In genomic region chr17:30213371-30213770, GRCm38 (mm10) we compare ENCODE assay signal across 17 mouse cellular contexts.
"Had no signal": no experiment of that assay in that cellular context is flagged by ENCODE, and none has a peak within 500 bp of the region (broad histone marks: within the 10 kb centered on the region; RNA-seq: fewer than 3 reads in every experiment).

No protein-coding gene starts in this region.

- H3K4me3 ChIP-seq: liver, embryonic 13.5 days; liver, embryonic 15.5 days; lung, embryonic 15.5 days; megakaryocyte, embryonic 14.5 days; midbrain, embryonic 12.5 days; neural tube, embryonic 13.5 days; stomach, embryonic 15.5 days had no signal

- H3K4me1 ChIP-seq: liver, embryonic 15.5 days; lung, embryonic 15.5 days; stomach, embryonic 15.5 days had no signal

- ATAC-seq: liver, postnatal 0 days had no signal

- H3K27ac ChIP-seq: liver, embryonic 13.5 days; liver, embryonic 15.5 days; lung, embryonic 15.5 days; macrophage; stomach, embryonic 15.5 days; stomach, postnatal 0 days had no signal

- H3K27me3 ChIP-seq: liver, embryonic 13.5 days; liver, embryonic 15.5 days; lung, embryonic 15.5 days; megakaryocyte, embryonic 14.5 days; midbrain, embryonic 12.5 days; neural tube, embryonic 13.5 days; stomach, embryonic 15.5 days had no signal

- H3K4me2 ChIP-seq: liver, embryonic 13.5 days; liver, embryonic 15.5 days; lung, embryonic 15.5 days; midbrain, embryonic 12.5 days; neural tube, embryonic 13.5 days; stomach, embryonic 15.5 days had no signal

- DNase-seq: liver, embryonic 13.5 days; liver, postnatal 0 days; lung, adult 2 months; lung, postnatal 14 days; lung, postnatal 36 days; right cerebral cortex, postnatal 14 days; thymus, adult 2 months; thymus, postnatal 25 days; thymus, postnatal 4 days had no signal

- H3K9me3 ChIP-seq: liver, embryonic 13.5 days; liver, embryonic 15.5 days; lung, embryonic 15.5 days; megakaryocyte, embryonic 14.5 days; midbrain, embryonic 12.5 days; neural tube, embryonic 13.5 days; stomach, embryonic 15.5 days had no signal

- H3K9ac ChIP-seq: liver, embryonic 13.5 days; liver, embryonic 15.5 days; liver, postnatal 0 days; lung, embryonic 15.5 days; midbrain, embryonic 12.5 days; neural tube, embryonic 13.5 days; stomach, embryonic 15.5 days had no signal
